Mouse (Mus musculus) stomach, embryonic 16.5 days (tissue): ENCODE data around the gene Rnf6. TPM values are rescaled to one million over a fixed set of nuclear protein-coding genes. Genes with fewer than 3 reads are reported as not detected.

Source experiments
- ATAC-seq: fragments of 200-750 bp; cut with Nextera tagmentation; 2 replicates; pipeline ENCODE4 v1.8.0; 2017; ENCODE audit warnings: moderate number of reproducible peaks, moderate TSS enrichment; ENCODE audit not compliant: insufficient read depth, low FRiP score
- H3K27ac ChIP-seq: fragments of 300-500 bp; sonication (generic); 2 replicates; pipeline ENCODE4 v1.5.1; 2014; ENCODE audit warnings: low read length
- H3K27me3 ChIP-seq: fragments of 300-500 bp; sonication (generic); 2 replicates; pipeline ENCODE4 v1.6.1; 2014; ENCODE audit warnings: low read length, control low read depth, mixed read lengths; ENCODE audit not compliant: control insufficient read depth, insufficient read depth
- H3K36me3 ChIP-seq: fragments of 300-500 bp; sonication (generic); 2 replicates; pipeline ENCODE4 v1.6.1; 2014; ENCODE audit warnings: low read length; ENCODE audit not compliant: control insufficient read depth, insufficient read depth
- H3K4me1 ChIP-seq: fragments of 300-500 bp; sonication (generic); 2 replicates; pipeline ENCODE4 v1.6.1; 2014; ENCODE audit warnings: low read length, control low read depth, mixed read lengths; ENCODE audit not compliant: control insufficient read depth, insufficient read depth
- H3K4me2 ChIP-seq: fragments of 300-500 bp; sonication (generic); 2 replicates; pipeline ENCODE4 v1.6.1; 2014; ENCODE audit warnings: low read depth, low read length, mixed read lengths
- H3K4me3 ChIP-seq: fragments of 300-500 bp; sonication (generic); replicated peaks from 2 replicates; pipeline ENCODE4 v1.5.1; 2014; ENCODE audit warnings: mild to moderate bottlenecking, low read length
- H3K9ac ChIP-seq: fragments of 300-500 bp; sonication (generic); 2 replicates; pipeline ENCODE4 v1.6.1; 2014; ENCODE audit warnings: low read length
- H3K9me3 ChIP-seq: fragments of 300-500 bp; sonication (generic); replicated peaks from 2 replicates; pipeline ENCODE4 v1.6.1; 2016; ENCODE audit warnings: low read length, control low read depth; ENCODE audit not compliant: control insufficient read depth
- WGBS: fragments of 180-500 bp; shearing (Covaris S2); extraction: QIAGEN DNeasy Blood & Tissue Kit; methylation state at CpG from one replicate; pipeline ENCODE4 v1.1.7; 2014; 5-methylcytosine and 5-hydroxymethylcytosine counted together
- polyA plus RNA-seq: library from polyadenylated mRNA; unstranded; fragments of >200 nt; fragmentation: Nextera tagmentation; extraction: Ambion mirVana; gene quantifications from 2 replicates; pipeline ENCODE4 v1.2.1, GENCODE M21; 2015

The Rnf6 gene
- polyA plus RNA-seq, 1 experiment from 2014 or later = 58.1 TPM

GRCm38 (mm10) chr5:146232816-146233215 lies 11.5 kb upstream of the Rnf6 start:
- 40% methylated on average over 11 of the region's 11 CpGs for WGBS
- H3K4me2 ChIP-seq = peak overlapping the region; percentile 65
- H3K27ac ChIP-seq = no peak overlapping the region
- no peak for ATAC-seq
- H3K27me3 ChIP-seq = no peaks in the 10 kb centered on the region
- H3K4me1 ChIP-seq = peaks cover 11% of the 10 kb centered on the region
- H3K9me3 ChIP-seq = no peaks in the 10 kb centered on the region
- H3K4me3 ChIP-seq = peak overlapping the region; percentile 83
- peak overlapping the region; percentile 50 for H3K9ac ChIP-seq
- H3K36me3 ChIP-seq = no peaks in the 10 kb centered on the region

GRCm38 (mm10) chr5:146232056-146232675 lies 10.8 kb upstream of the Rnf6 start:
- 27% methylated on average over 6 of the region's 6 CpGs for WGBS
- no peak for ATAC-seq
- Histone ChIP-seq H3K27ac (peak overlapping the region; percentile 6; the same call in 1 of the 2 replicates), H3K4me1 (peaks cover 8% of the 10 kb centered on the region), H3K9ac (peak overlapping the region; percentile 92), H3K9me3 (no peaks in the 10 kb centered on the region), H3K4me2 (peak overlapping the region; percentile 65), H3K4me3 (peak overlapping the region; percentile 83), H3K36me3 (no peaks in the 10 kb centered on the region), H3K27me3 (no peaks in the 10 kb centered on the region)

- peak overlapping the region; percentile 92 for H3K9ac ChIP-seq
- peak overlapping the region; percentile 83 for H3K4me3 ChIP-seq
- peaks cover 8% of the 10 kb centered on the region for H3K4me1 ChIP-seq
- peak; percentile 25; the same call in 1 of the 2 replicates for ATAC-seq
- 0% methylated on average over 19 of the region's 19 CpGs for WGBS
- H3K36me3 ChIP-seq = no peaks in the 10 kb centered on the region
- peak overlapping the region; percentile 100 for H3K27ac ChIP-seq
- H3K9me3 ChIP-seq = no peaks in the 10 kb centered on the region
- H3K27me3 ChIP-seq = no peaks in the 10 kb centered on the region
- peak overlapping the region; percentile 65 for H3K4me2 ChIP-seq
Observed at GRCm38 (mm10) chr5:146231655-146231996, 10.3 kb upstream of the Rnf6 start.

GRCm38 (mm10) chr5:146230864-146231654 lies 9.7 kb upstream of the Rnf6 start, which contains the start of gene Cdk8:
TSS of gene Cdk8 (plus strand) at chr5:146231230.
- Histone ChIP-seq H3K27ac (peak within 1 kb of the TSS; percentile 100), H3K36me3 (no peaks in the 10 kb centered on the region), H3K4me1 (peaks cover 8% of the 10 kb centered on the region), H3K4me3 (peak within 1 kb of the TSS; percentile 83), H3K9me3 (no peaks in the 10 kb centered on the region), H3K9ac (peak within 1 kb of the TSS; percentile 92), H3K27me3 (no peaks in the 10 kb centered on the region), H3K4me2 (peak within 1 kb of the TSS; percentile 65)
- ATAC-seq = peak; percentile 89
- WGBS = under 1% methylated on average over 67 of the region's 102 CpGs

GRCm38 (mm10) chr5:146229869-146230650 lies 8.7 kb upstream of the Rnf6 start:
- peaks cover 8% of the 10 kb centered on the region for H3K4me1 ChIP-seq
- peak overlapping the region; percentile 63 for H3K4me2 ChIP-seq
- H3K27ac ChIP-seq = peak overlapping the region; percentile 100
- peak overlapping the region; percentile 92 for H3K9ac ChIP-seq
- no peaks in the 10 kb centered on the region for H3K9me3 ChIP-seq
- ATAC-seq = no peak
- no peaks in the 10 kb centered on the region for H3K36me3 ChIP-seq
- 55% methylated on average over 17 of the region's 17 CpGs for WGBS
- peak overlapping the region; percentile 83 for H3K4me3 ChIP-seq
- H3K27me3 ChIP-seq = no peaks in the 10 kb centered on the region

GRCm38 (mm10) chr5:146227496-146227895 lies 6.1 kb upstream of the Rnf6 start:
- H3K9ac ChIP-seq = no peak overlapping the region
- 83% methylated on average over 8 of the region's 8 CpGs for WGBS
- H3K4me2 ChIP-seq = no peak overlapping the region
- H3K4me1 ChIP-seq = peaks cover 3% of the 10 kb centered on the region; the same call in 1 of the 2 replicates
- H3K36me3 ChIP-seq = no peaks in the 10 kb centered on the region
- no peaks in the 10 kb centered on the region for H3K9me3 ChIP-seq
- no peak for ATAC-seq
- no peak overlapping the region for H3K27ac ChIP-seq
- no peaks in the 10 kb centered on the region for H3K27me3 ChIP-seq
- H3K4me3 ChIP-seq = no peak overlapping the region

- no peak overlapping the region for H3K4me2 ChIP-seq
- no peaks in the 10 kb centered on the region for H3K36me3 ChIP-seq
- no peak overlapping the region for H3K4me3 ChIP-seq
- H3K9me3 ChIP-seq = no peaks in the 10 kb centered on the region
- peak overlapping the region; percentile 42 for H3K27ac ChIP-seq
- H3K9ac ChIP-seq = no peak overlapping the region
- 67% methylated on average over 5 of the region's 5 CpGs for WGBS
- ATAC-seq = no peak
- no peaks in the 10 kb centered on the region for H3K27me3 ChIP-seq
- H3K4me1 ChIP-seq = 0 out of 2 replicates have a peak, but pooled peaks cover 6% of the 10 kb centered on the region
Observed at GRCm38 (mm10) chr5:146223786-146224185, 2.4 kb upstream of the Rnf6 start.

GRCm38 (mm10) chr5:146221722-146222121 lies 367 bp upstream of the Rnf6 start:
- no peaks in the 10 kb centered on the region for H3K27me3 ChIP-seq
- H3K9me3 ChIP-seq = no peaks in the 10 kb centered on the region
- H3K4me1 ChIP-seq = 0 out of 2 replicates have a peak, but pooled peaks cover 6% of the 10 kb centered on the region
- WGBS = 28% methylated on average over 6 of the region's 6 CpGs
- ATAC-seq = no peak
- H3K9ac ChIP-seq = peak overlapping the region; percentile 91
- peak overlapping the region; percentile 58 for H3K4me2 ChIP-seq
- H3K36me3 ChIP-seq = 0 out of 2 replicates have a peak, but pooled peaks cover 3% of the 10 kb centered on the region
- peak overlapping the region; percentile 100 for H3K27ac ChIP-seq
- peak overlapping the region; percentile 86 for H3K4me3 ChIP-seq
